Mouse (Mus musculus): ENCODE data around the gene Nploc4. TPM values are rescaled to one million over a fixed set of nuclear protein-coding genes. Genes with fewer than 3 reads are reported as not detected.

Nploc4 gene
- polyA plus RNA-seq, 2 experiments from 2014 or later, result 9.5 to 11.0 TPM

Other genes with a start within 250 kb of the Nploc4 start
- not detected for gene Bahcc1, start 204.8 kb downstream of the Nploc4 start, polyA plus RNA-seq (2017; shearing (Covaris generic))
- gene Actg1, start 89.2 kb downstream of the Nploc4 start, polyA plus RNA-seq (2017; shearing (Covaris generic)), result 1,000 to 10,000 TPM; 2,387 to 3,192 TPM
- under 1 TPM; 0.67 to 0.99 TPM for gene Fscn2, start 76.2 kb downstream of the Nploc4 start, polyA plus RNA-seq (2017; shearing (Covaris generic))
- 10 to 100 TPM; 17.8 to 27.0 TPM for gene Faap100, start 58.9 kb downstream of the Nploc4 start, polyA plus RNA-seq (2017; shearing (Covaris generic))
- not detected for gene Tspan10, start 4.9 kb upstream of the Nploc4 start, polyA plus RNA-seq (2017; shearing (Covaris generic))
- gene Pde6g, start 15.8 kb upstream of the Nploc4 start, polyA plus RNA-seq (2017; shearing (Covaris generic)), result under 1 TPM in 1 of 2 experiments, not detected in 1; 0.83 TPM
- 1 to 10 TPM; 3.5 to 4.6 TPM for gene Oxld1, start 20.4 kb upstream of the Nploc4 start, polyA plus RNA-seq (2017; shearing (Covaris generic))
- 10 to 100 TPM; 19.8 to 27.7 TPM for gene Ccdc137, start 20.4 kb upstream of the Nploc4 start, polyA plus RNA-seq (2017; shearing (Covaris generic))
- 10 to 100 TPM; 34.8 to 44.8 TPM for gene Arl16, start 29.9 kb upstream of the Nploc4 start, polyA plus RNA-seq (2017; shearing (Covaris generic))
- 10 to 100 TPM; 67.0 to 68.0 TPM for gene Mrpl12, start 46.9 kb upstream of the Nploc4 start, polyA plus RNA-seq (2017; shearing (Covaris generic))
- 10 to 100 TPM; 11.0 to 14.3 TPM for gene Slc25a10, start 54.1 kb upstream of the Nploc4 start, polyA plus RNA-seq (2017; shearing (Covaris generic))
- gene Gcgr, start 93.0 kb upstream of the Nploc4 start, polyA plus RNA-seq (2017; shearing (Covaris generic)), result not detected
- 100 to 1,000 TPM; 114 to 126 TPM for gene Mcrip1, start 112.0 kb upstream of the Nploc4 start, polyA plus RNA-seq (2017; shearing (Covaris generic))
- not detected for gene Ppp1r27, start 113.4 kb upstream of the Nploc4 start, polyA plus RNA-seq (2017; shearing (Covaris generic))
- gene P4hb, start 135.5 kb upstream of the Nploc4 start, polyA plus RNA-seq (2017; shearing (Covaris generic)), result 100 to 1,000 TPM; 162 to 169 TPM
- gene Arhgdia, start 143.9 kb upstream of the Nploc4 start, polyA plus RNA-seq (2017; shearing (Covaris generic)), result 100 to 1,000 TPM; 554 to 866 TPM
- 10 to 100 TPM in 1 of 2 experiments, 1 to 10 TPM in 1; 8.5 to 42.6 TPM for gene Alyref, start 160.7 kb upstream of the Nploc4 start, polyA plus RNA-seq (2017; shearing (Covaris generic))
- 100 to 1,000 TPM; 122 to 134 TPM for gene Anapc11, start 160.7 kb upstream of the Nploc4 start, polyA plus RNA-seq (2017; shearing (Covaris generic))
- gene Npb, start 170.8 kb upstream of the Nploc4 start, polyA plus RNA-seq (2017; shearing (Covaris generic)), result not detected
- 100 to 1,000 TPM; 101 to 179 TPM for gene Pcyt2, start 180.2 kb upstream of the Nploc4 start, polyA plus RNA-seq (2017; shearing (Covaris generic))
- gene Sirt7, start 187.5 kb upstream of the Nploc4 start, polyA plus RNA-seq (2017; shearing (Covaris generic)), result 10 to 100 TPM; 66.4 to 66.7 TPM
- 10 to 100 TPM; 11.3 to 16.0 TPM for gene Mafg, start 195.9 kb upstream of the Nploc4 start, polyA plus RNA-seq (2017; shearing (Covaris generic))
- 1 to 10 TPM; 1.5 to 1.8 TPM for gene Pycr1, start 206.1 kb upstream of the Nploc4 start, polyA plus RNA-seq (2017; shearing (Covaris generic))
- gene Myadml2, start 210.4 kb upstream of the Nploc4 start, polyA plus RNA-seq (2017; shearing (Covaris generic)), result not detected
- not detected for gene Notum, start 223.5 kb upstream of the Nploc4 start, polyA plus RNA-seq (2017; shearing (Covaris generic))
- gene Aspscr1, start 235.3 kb upstream of the Nploc4 start, polyA plus RNA-seq (2017; shearing (Covaris generic)), result 100 to 1,000 TPM in 1 of 2 experiments, 10 to 100 TPM in 1; 82.3 to 134 TPM